Mouse (Mus musculus) stomach, embryonic 16.5 days (tissue): ENCODE results near the gene Olfr1124. TPM values are rescaled to one million over a fixed set of nuclear protein-coding genes. Genes with fewer than 3 reads are reported as not detected.
"Not testable (repeated sequence)": the region's sequence is repeated elsewhere in the genome, so short reads cannot be mapped to it uniquely, and the experiment has no call there.

ENCODE experiments used
- ATAC-seq: fragments of 200-750 bp; cut with Nextera tagmentation; 2 replicates; pipeline ENCODE4 v1.8.0; 2017; ENCODE audit warnings: moderate number of reproducible peaks, moderate TSS enrichment; ENCODE audit not compliant: insufficient read depth, low FRiP score
- H3K27ac ChIP-seq: fragments of 300-500 bp; sonication (generic); 2 replicates; pipeline ENCODE4 v1.5.1; 2014; ENCODE audit warnings: low read length
- H3K27me3 ChIP-seq: fragments of 300-500 bp; sonication (generic); 2 replicates; pipeline ENCODE4 v1.6.1; 2014; ENCODE audit warnings: low read length, control low read depth, mixed read lengths; ENCODE audit not compliant: control insufficient read depth, insufficient read depth
- H3K36me3 ChIP-seq: fragments of 300-500 bp; sonication (generic); 2 replicates; pipeline ENCODE4 v1.6.1; 2014; ENCODE audit warnings: low read length; ENCODE audit not compliant: control insufficient read depth, insufficient read depth
- H3K4me1 ChIP-seq: fragments of 300-500 bp; sonication (generic); 2 replicates; pipeline ENCODE4 v1.6.1; 2014; ENCODE audit warnings: low read length, control low read depth, mixed read lengths; ENCODE audit not compliant: control insufficient read depth, insufficient read depth
- H3K4me2 ChIP-seq: fragments of 300-500 bp; sonication (generic); 2 replicates; pipeline ENCODE4 v1.6.1; 2014; ENCODE audit warnings: low read depth, low read length, mixed read lengths
- H3K4me3 ChIP-seq: fragments of 300-500 bp; sonication (generic); replicated peaks from 2 replicates; pipeline ENCODE4 v1.5.1; 2014; ENCODE audit warnings: mild to moderate bottlenecking, low read length
- H3K9ac ChIP-seq: fragments of 300-500 bp; sonication (generic); 2 replicates; pipeline ENCODE4 v1.6.1; 2014; ENCODE audit warnings: low read length
- H3K9me3 ChIP-seq: fragments of 300-500 bp; sonication (generic); replicated peaks from 2 replicates; pipeline ENCODE4 v1.6.1; 2016; ENCODE audit warnings: low read length, control low read depth; ENCODE audit not compliant: control insufficient read depth
- WGBS: fragments of 180-500 bp; shearing (Covaris S2); extraction: QIAGEN DNeasy Blood & Tissue Kit; methylation state at CpG from one replicate; pipeline ENCODE4 v1.1.7; 2014; 5-methylcytosine and 5-hydroxymethylcytosine counted together
- polyA plus RNA-seq: library from polyadenylated mRNA; unstranded; fragments of >200 nt; fragmentation: Nextera tagmentation; extraction: Ambion mirVana; gene quantifications from 2 replicates; pipeline ENCODE4 v1.2.1, GENCODE M21; 2015

Olfr1124 gene
- polyA plus RNA-seq, result 0.06 and 0.09 TPM in 2 replicates

DNA sequence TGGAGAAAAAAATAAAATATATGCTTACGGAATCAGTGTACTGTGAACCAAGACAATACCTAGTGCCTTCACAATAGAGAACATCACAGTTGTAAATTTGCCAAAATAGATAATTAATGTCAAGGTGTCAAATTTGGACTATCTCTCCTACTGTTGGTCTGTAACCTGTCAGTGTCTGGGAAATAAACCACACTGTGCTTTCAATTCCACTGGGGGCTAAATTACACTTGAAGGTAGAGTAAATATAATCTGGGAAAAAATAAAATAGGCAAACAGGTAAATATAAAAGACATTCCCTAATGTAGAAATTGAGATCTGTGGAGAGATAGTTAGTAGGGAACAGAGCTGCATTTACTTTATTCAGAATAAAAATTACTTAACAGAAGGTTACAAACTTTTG lies at the start of gene Olfr1124:
TSS of gene Olfr1124 (plus strand) at position 301 of the 400 bp plus-strand sequence.
- WGBS, result 98% methylated on average over 1 of the region's 1 CpGs
- Histone ChIP-seq H3K4me3 (no peak within 1 kb of the TSS), H3K27me3 (no peaks in the 10 kb centered on the region), H3K9ac (no peak within 1 kb of the TSS), H3K9me3 (no peaks in the 10 kb centered on the region), H3K4me2 (no peak within 1 kb of the TSS), H3K36me3 (no peaks in the 10 kb centered on the region), H3K27ac (no peak within 1 kb of the TSS), H3K4me1 (no peaks in the 10 kb centered on the region)
- ATAC-seq, result no peak

DNA sequence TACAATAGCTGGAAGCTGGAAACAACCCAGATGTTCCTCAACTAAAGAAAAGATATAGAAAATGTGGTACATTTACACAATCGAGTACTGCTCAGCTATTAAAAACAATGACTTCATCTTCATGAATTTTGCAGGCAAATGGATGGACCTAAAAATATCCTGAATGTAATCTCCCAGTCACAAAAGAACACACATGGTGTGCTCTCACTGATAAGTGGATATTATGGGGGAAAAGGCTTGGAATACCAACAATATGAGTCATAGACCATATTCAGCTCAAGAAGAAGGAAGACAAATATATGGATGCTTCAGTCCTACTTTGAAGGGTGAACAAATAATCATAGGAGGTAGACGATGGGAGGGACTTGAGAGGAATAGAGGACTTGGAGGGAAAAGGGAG lies 46.1 kb upstream of the Olfr1124 start:
- no peak overlapping the region for H3K9ac ChIP-seq
- H3K27ac ChIP-seq, result no peak overlapping the region
- no peak overlapping the region for H3K4me3 ChIP-seq
- H3K4me1 ChIP-seq, result no peaks in the 10 kb centered on the region
- H3K4me2 ChIP-seq, result no peak overlapping the region
- no peak for ATAC-seq
- 73% methylated on average over 2 of the region's 2 CpGs for WGBS
- no peaks in the 10 kb centered on the region for H3K36me3 ChIP-seq
- no peaks in the 10 kb centered on the region for H3K27me3 ChIP-seq
- H3K9me3 ChIP-seq, result no peaks in the 10 kb centered on the region

DNA sequence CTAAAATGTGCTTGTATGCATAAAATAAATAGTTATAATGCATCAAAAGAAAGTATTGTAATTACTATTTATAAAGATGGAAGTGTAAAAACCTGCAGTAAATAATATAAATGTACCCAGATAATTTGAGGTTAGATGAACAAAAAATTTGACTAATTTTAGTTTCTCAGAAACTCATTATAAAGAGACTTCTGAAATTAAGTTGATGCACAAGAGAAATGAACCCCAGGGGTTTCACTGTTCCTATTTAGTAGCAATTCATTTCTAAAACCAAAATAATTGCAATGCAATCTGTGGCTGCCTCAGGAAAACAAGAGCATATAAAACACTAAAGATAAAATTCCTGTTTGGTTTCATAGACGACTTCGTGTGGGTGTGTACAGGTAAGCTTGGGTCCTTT lies 44.5 kb upstream of the Olfr1124 start, which contains the start of gene Olfr1122:
TSS of gene Olfr1122 (plus strand) at position 301 of the 400 bp plus-strand sequence.
- WGBS, result 71% methylated on average over 2 of the region's 2 CpGs
- H3K4me1 ChIP-seq, result no peaks in the 10 kb centered on the region
- H3K4me3 ChIP-seq, result no peak within 1 kb of the TSS
- H3K9me3 ChIP-seq, result no peaks in the 10 kb centered on the region
- no peak for ATAC-seq
- no peak within 1 kb of the TSS for H3K4me2 ChIP-seq
- no peaks in the 10 kb centered on the region for H3K27me3 ChIP-seq
- no peaks in the 10 kb centered on the region for H3K36me3 ChIP-seq
- H3K9ac ChIP-seq, result no peak within 1 kb of the TSS
- no peak within 1 kb of the TSS for H3K27ac ChIP-seq

DNA sequence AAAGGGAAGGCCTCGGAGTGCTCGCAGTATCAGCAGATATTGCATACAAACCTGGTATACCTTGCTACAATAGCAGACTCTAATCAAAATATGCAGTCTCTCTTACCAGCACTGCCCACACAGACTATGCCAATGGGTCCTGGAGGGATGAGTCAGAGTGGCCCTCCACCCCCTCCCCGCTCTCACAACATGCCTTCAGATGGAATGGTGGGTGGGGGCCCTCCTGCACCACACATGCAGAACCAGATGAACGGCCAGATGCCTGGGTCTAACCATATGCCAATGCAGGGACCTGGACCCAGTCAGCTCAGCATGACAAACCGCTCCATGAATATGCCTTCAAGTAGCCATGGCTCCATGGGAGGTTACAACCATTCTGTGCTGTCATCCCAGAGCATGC lies 36.5 kb upstream of the Olfr1124 start:
- H3K4me3 ChIP-seq, H3K27me3 ChIP-seq, H3K4me1 ChIP-seq, H3K9ac ChIP-seq, ATAC-seq, H3K4me2 ChIP-seq, H3K36me3 ChIP-seq, H3K9me3 ChIP-seq, H3K27ac ChIP-seq: not testable (repeated sequence)
- WGBS, result 93% methylated on average over 5 of the region's 5 CpGs

DNA sequence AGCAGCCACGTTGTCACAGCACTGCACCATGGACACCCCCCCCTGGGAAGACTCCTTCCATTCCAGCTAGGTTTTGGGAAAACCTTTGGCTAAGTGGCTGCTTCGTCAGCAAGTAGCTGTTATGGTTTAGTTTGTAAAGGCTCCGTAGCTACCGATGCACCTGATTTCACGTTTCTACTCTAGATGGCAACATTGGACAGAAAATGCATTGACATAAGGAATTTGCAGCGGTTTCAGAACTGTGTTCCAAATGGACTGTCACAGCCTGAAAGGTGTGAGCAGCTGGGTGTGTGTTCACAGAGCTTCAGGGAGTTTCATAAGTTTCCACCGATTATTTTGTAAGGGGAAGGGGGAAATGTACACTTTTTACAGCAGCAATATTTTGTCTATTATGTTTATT lies 35.4 kb upstream of the Olfr1124 start:
- H3K27me3 ChIP-seq, H3K36me3 ChIP-seq, H3K4me1 ChIP-seq, H3K27ac ChIP-seq, H3K4me3 ChIP-seq, ATAC-seq, H3K4me2 ChIP-seq, H3K9ac ChIP-seq, H3K9me3 ChIP-seq: not testable (repeated sequence)
- WGBS, result 75% methylated on average over 7 of the region's 7 CpGs

DNA sequence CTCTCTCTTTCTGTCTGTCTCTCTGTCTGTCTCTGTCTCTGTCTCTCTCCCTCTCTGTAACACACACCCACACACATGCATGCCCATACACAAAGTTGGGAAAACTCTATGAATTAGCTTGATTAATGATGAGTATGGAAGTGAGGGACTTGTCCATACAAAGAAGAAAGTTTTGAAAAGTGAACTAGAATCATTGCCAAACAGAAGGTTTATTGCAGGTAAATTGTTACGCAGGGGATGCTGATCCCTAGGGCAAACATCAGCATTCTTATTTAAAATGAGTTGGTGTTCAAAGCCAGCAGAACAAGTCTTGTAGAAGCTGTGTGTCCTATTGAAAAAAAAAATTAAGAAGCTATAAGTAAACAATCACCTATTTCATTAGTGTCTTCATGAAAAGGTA lies 13.7 kb upstream of the Olfr1124 start, which contains the start of gene Olfr1123:
TSS of gene Olfr1123 (plus strand) at position 301 of the 400 bp plus-strand sequence.
- no peak within 1 kb of the TSS for H3K4me2 ChIP-seq
- H3K36me3 ChIP-seq, result no peaks in the 10 kb centered on the region
- no peak within 1 kb of the TSS for H3K4me3 ChIP-seq
- no peaks in the 10 kb centered on the region for H3K9me3 ChIP-seq
- H3K9ac ChIP-seq, result no peak within 1 kb of the TSS
- WGBS, result 63% methylated on average over 1 of the region's 1 CpGs
- no peak within 1 kb of the TSS for H3K27ac ChIP-seq
- no peak for ATAC-seq
- H3K27me3 ChIP-seq, result no peaks in the 10 kb centered on the region
- no peaks in the 10 kb centered on the region for H3K4me1 ChIP-seq

DNA sequence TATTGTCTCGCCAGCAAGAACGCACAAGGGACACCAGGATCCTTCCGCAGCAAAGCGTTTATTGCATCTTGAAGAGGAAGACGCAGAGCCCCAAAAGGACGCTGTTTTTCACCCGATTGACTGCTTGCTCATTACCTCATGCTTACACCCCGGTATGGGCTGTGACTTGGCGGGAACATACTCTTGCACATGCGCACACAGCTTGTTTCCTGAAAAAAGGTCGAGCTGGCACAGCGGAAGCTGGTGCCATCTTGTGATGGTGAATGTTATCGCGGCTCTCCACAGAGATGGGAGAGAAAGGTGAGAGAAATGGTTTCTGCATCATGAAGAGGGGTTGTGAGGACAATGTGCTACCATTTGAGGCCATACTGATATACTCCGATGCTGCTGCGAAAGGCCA lies 7.7 kb downstream of the Olfr1124 start:
- no peak overlapping the region for H3K4me2 ChIP-seq
- no peaks in the 10 kb centered on the region for H3K27me3 ChIP-seq
- H3K4me1 ChIP-seq, result no peaks in the 10 kb centered on the region
- H3K27ac ChIP-seq, result no peak overlapping the region
- no peaks in the 10 kb centered on the region for H3K9me3 ChIP-seq
- no peak overlapping the region for H3K4me3 ChIP-seq
- WGBS, result 85% methylated on average over 16 of the region's 16 CpGs
- H3K9ac ChIP-seq, result no peak overlapping the region
- ATAC-seq, result no peak
- H3K36me3 ChIP-seq, result no peaks in the 10 kb centered on the region

GRCm38 (mm10) chr2:87453662-87454061 lies 23.6 kb downstream of the Olfr1124 start, which contains the start of gene Olfr1126:
Gene Olfr1126 (plus strand): TSS chr2:87453962.
- Histone ChIP-seq H3K9ac (no peak within 1 kb of the TSS), H3K27me3 (no peaks in the 10 kb centered on the region), H3K4me3 (no peak within 1 kb of the TSS), H3K9me3 (no peaks in the 10 kb centered on the region), H3K4me1 (no peaks in the 10 kb centered on the region), H3K27ac (no peak within 1 kb of the TSS), H3K4me2 (no peak within 1 kb of the TSS), H3K36me3 (no peaks in the 10 kb centered on the region)
- no peak for ATAC-seq

GRCm38 (mm10) chr2:87461769-87462168 lies 31.7 kb downstream of the Olfr1124 start:
- ATAC-seq, result no peak
- Histone ChIP-seq H3K27ac (no peak overlapping the region), H3K4me1 (no peaks in the 10 kb centered on the region), H3K9me3 (no peaks in the 10 kb centered on the region), H3K9ac (no peak overlapping the region), H3K27me3 (no peaks in the 10 kb centered on the region), H3K4me2 (no peak overlapping the region), H3K36me3 (no peaks in the 10 kb centered on the region), H3K4me3 (no peak overlapping the region)
- WGBS, result 87% methylated on average over 4 of the region's 4 CpGs

DNA sequence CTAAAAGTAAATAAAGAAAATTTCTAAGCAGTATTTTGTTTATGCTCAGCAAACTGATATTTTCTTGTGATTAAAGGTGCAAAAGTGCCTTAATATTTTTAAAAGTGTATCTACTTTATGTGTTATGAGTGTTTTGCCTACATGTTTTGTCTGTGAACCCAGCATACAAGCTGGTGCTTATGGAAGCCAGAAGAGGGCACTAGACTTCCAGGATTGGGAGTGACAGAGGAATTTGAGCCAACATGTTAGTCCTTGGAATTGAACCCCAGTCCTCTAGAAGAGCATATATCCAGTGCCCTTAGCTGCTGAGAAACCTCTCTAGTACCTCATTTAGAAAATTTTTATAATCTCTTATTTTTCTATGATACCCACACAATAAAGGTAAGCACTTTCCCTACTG lies 50.1 kb downstream of the Olfr1124 start:
- Histone ChIP-seq H3K4me1 (no peaks in the 10 kb centered on the region), H3K27ac (no peak overlapping the region), H3K36me3 (no peaks in the 10 kb centered on the region), H3K27me3 (no peaks in the 10 kb centered on the region), H3K9me3 (no peaks in the 10 kb centered on the region), H3K9ac (no peak overlapping the region), H3K4me3 (no peak overlapping the region), H3K4me2 (no peak overlapping the region)
- ATAC-seq, result no peak
